Mouse (Mus musculus): ENCODE data around the gene Arfgap3. TPM values are rescaled to one million over a fixed set of nuclear protein-coding genes. Genes with fewer than 3 reads are reported as not detected.
"Not testable (repeated sequence)": the region's sequence is repeated elsewhere in the genome, so short reads cannot be mapped to it uniquely, and the experiment has no call there.

Arfgap3 gene
- polyA plus RNA-seq, 1 experiment from 2014 or later: 39.6 TPM

DNA sequence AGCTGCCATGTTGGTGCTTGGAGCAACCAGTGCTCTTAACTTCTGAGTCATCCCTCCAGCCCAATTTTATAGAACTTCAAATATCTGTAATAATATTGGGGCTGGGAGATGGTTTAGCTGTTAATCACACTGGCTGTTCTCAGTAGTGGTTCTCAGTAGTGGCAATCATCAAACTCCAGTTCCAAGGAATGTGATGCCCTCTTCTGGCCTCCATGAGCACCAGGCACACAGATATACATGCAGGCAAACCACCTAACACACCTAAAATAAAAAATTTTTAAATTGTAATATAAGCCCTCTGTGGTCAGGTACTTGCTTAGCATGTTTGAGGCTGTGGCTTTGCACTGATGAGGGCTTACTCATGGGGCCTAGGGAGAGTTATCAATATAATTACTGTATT, 15.7 kb upstream of the Arfgap3 start:
- H3K27me3 ChIP-seq: peaks cover 4% of the 10 kb centered on the region; the same call in 1 of the 2 replicates
- no peak overlapping the region for H3K4me2 ChIP-seq (replicated peaks)
- H3K9ac ChIP-seq (replicated peaks): no peak overlapping the region
- no peaks in the 10 kb centered on the region for H3K9me3 ChIP-seq
- no peaks in the 10 kb centered on the region for H3K4me1 ChIP-seq
- H3K4me3 ChIP-seq: no peak overlapping the region
- no peak for ATAC-seq (replicated peaks)
- H3K27ac ChIP-seq (replicated peaks): no peak overlapping the region
- H3K36me3 ChIP-seq: no peaks in the 10 kb centered on the region

DNA sequence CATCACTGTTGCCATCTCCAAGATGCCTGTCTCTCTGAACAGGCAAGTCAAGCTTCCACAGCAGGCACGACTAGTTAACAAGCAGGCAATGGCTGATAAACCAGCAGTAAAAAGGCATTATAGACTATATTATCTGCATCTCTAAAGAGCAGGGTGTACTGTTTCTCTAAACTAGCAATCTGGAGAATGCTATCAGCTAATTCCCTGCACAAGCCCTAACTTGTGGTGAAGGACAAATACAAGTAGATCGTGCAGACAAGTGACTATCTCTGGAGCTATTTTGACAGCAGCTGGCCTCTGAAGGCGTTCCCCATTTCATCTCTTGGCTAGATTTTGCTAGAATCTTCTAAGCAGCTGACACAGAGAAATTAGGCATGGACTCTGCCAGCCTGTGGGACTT, 14.1 kb upstream of the Arfgap3 start:
- no peak overlapping the region for H3K9ac ChIP-seq (replicated peaks)
- H3K36me3 ChIP-seq: no peaks in the 10 kb centered on the region
- H3K27ac ChIP-seq (replicated peaks): no peak overlapping the region
- no peak for ATAC-seq (replicated peaks)
- H3K4me1 ChIP-seq: no peaks in the 10 kb centered on the region
- WGBS: 60% methylated on average over 3 of the region's 3 CpGs
- no peaks in the 10 kb centered on the region for H3K9me3 ChIP-seq
- peaks cover 4% of the 10 kb centered on the region; the same call in 1 of the 2 replicates for H3K27me3 ChIP-seq
- no peak overlapping the region for H3K4me3 ChIP-seq
- H3K4me2 ChIP-seq (replicated peaks): no peak overlapping the region

- H3K27ac ChIP-seq (replicated peaks); H3K4me1 ChIP-seq; H3K9me3 ChIP-seq; H3K4me3 ChIP-seq; ATAC-seq (replicated peaks); H3K9ac ChIP-seq (replicated peaks); H3K27me3 ChIP-seq; H3K36me3 ChIP-seq; H3K4me2 ChIP-seq (replicated peaks): not testable (repeated sequence)
- WGBS: 88% methylated on average over 1 of the region's 1 CpGs
Measured at GRCm38 (mm10) chr15:83362813-83363212, 12.8 kb upstream of the Arfgap3 start.

- not testable (repeated sequence) for H3K27ac ChIP-seq (replicated peaks); H3K9ac ChIP-seq (replicated peaks); H3K4me3 ChIP-seq; H3K9me3 ChIP-seq; H3K4me1 ChIP-seq; H3K27me3 ChIP-seq; H3K36me3 ChIP-seq; ATAC-seq (replicated peaks); H3K4me2 ChIP-seq (replicated peaks)
- WGBS: 67% methylated on average over 5 of the region's 5 CpGs
Measured at GRCm38 (mm10) chr15:83360899-83361298, 10.9 kb upstream of the Arfgap3 start.

- Histone ChIP-seq H3K4me3 (no peak overlapping the region), H3K27ac (replicated peaks) (no peak overlapping the region), H3K36me3 (no peaks in the 10 kb centered on the region), H3K4me2 (replicated peaks) (no peak overlapping the region), H3K4me1 (no peaks in the 10 kb centered on the region), H3K9ac (replicated peaks) (no peak overlapping the region), H3K9me3 (no peaks in the 10 kb centered on the region), H3K27me3 (no peaks in the 10 kb centered on the region)
- no peak for ATAC-seq (replicated peaks)
- 73% methylated on average over 3 of the region's 3 CpGs for WGBS
Measured at GRCm38 (mm10) chr15:83360140-83360539, 10.1 kb upstream of the Arfgap3 start.

DNA sequence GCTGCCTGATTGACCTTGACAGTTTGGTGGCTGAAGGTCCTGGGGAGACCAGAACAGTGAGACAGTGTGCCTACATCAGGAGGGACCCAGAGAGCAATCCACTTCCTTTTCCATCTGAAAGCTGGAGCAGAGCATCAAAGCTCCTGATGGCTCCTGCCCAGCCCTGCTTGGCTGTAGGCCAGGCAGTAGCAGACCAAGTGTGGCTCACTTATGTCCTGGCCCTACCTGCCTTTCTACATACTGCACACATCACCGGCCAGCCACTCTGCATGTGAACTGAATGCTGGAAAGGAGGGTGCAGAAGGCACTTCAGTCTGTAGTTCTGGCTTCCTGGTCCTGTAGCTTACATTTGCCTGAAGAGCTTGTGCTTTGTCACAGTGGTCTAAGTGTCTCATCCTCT, 8.4 kb upstream of the Arfgap3 start:
- no peak for ATAC-seq (replicated peaks)
- no peaks in the 10 kb centered on the region for H3K4me1 ChIP-seq
- no peaks in the 10 kb centered on the region for H3K27me3 ChIP-seq
- no peak overlapping the region for H3K4me2 ChIP-seq (replicated peaks)
- H3K4me3 ChIP-seq: no peak overlapping the region
- no peaks in the 10 kb centered on the region for H3K36me3 ChIP-seq
- WGBS: 96% methylated on average over 1 of the region's 1 CpGs
- no peaks in the 10 kb centered on the region for H3K9me3 ChIP-seq
- H3K27ac ChIP-seq (replicated peaks): no peak overlapping the region
- H3K9ac ChIP-seq (replicated peaks): no peak overlapping the region

DNA sequence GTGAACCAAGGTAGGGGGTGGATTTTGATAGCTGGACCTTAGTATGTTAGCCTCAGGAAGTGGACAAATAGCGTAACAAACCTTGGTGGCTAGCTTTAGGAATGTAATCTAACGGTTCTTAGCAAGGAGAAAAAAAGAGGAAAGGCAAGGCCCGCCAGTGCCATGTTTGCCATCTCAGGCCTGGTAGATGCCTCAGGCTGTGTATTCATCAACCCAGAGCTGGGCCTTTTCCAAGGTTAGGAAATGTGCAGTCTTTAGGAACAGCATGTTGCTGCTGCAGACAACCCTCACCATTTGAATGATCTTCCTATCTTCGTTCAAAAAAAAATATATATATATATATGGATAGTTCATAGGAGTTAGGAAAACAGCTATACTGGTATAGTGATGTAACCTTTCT, 1.5 kb upstream of the Arfgap3 start:
- H3K9ac ChIP-seq (replicated peaks): no peak overlapping the region
- no peak overlapping the region for H3K4me3 ChIP-seq
- H3K36me3 ChIP-seq: no peaks in the 10 kb centered on the region
- H3K9me3 ChIP-seq: no peaks in the 10 kb centered on the region
- peaks cover 15% of the 10 kb centered on the region for H3K4me1 ChIP-seq
- H3K4me2 ChIP-seq (replicated peaks): no peak overlapping the region
- H3K27ac ChIP-seq (replicated peaks): no peak overlapping the region
- WGBS: 91% methylated on average over 4 of the region's 4 CpGs
- H3K27me3 ChIP-seq: no peaks in the 10 kb centered on the region
- ATAC-seq (replicated peaks): no peak

GRCm38 (mm10) chr15:83350859-83351258, 812 bp upstream of the Arfgap3 start:
- H3K36me3 ChIP-seq: no peaks in the 10 kb centered on the region
- H3K9ac ChIP-seq (replicated peaks): no peak overlapping the region
- H3K4me3 ChIP-seq: peak overlapping the region; percentile 93; the same call in 1 of the 2 replicates
- H3K27ac ChIP-seq (replicated peaks): no peak overlapping the region
- WGBS: 72% methylated on average over 2 of the region's 2 CpGs
- no peaks in the 10 kb centered on the region for H3K27me3 ChIP-seq
- no peaks in the 10 kb centered on the region for H3K9me3 ChIP-seq
- H3K4me1 ChIP-seq: peaks cover 15% of the 10 kb centered on the region
- H3K4me2 ChIP-seq (replicated peaks): peak overlapping the region; percentile 86
- no peak for ATAC-seq (replicated peaks)

DNA sequence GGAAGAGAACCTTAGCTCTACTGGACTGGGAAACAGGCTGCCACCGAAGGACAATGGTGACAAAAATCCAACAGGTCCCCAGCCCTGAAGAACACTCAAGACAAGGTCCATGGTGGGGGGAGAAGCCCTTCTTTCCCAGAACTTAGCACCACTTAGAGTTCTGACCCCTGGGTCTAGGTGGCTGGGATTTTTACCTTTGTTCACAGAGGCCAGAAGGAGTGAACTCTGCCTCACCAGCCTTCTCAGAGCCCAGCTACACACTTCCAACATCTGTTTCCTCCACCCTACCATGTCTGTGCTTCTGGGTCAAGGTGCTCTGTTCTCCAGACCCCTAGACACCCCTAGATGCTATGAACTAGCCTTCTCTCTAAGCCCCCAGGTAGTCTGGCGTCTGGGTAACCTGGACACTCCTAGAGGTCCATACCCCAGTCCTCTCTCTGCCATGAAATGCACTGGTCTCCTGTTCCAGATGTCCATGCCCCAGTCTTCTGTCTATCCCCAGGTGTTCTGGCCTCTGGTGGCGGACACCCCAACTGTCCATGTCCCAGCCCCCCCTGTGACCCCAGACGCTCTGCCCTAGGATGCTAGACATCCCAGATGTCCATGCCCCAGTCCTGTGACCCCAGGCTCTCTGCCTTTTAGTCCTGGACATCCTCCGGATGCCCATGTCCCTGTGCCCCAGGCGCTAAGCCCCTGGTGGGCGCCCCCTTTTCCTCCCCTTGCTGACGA, 658 bp downstream of the Arfgap3 start:
- H3K9me3 ChIP-seq: no peaks in the 10 kb centered on the region
- H3K9ac ChIP-seq (replicated peaks): peak overlapping the region; percentile 90
- peak overlapping the region; percentile 86 for H3K4me2 ChIP-seq (replicated peaks)
- H3K4me1 ChIP-seq: peaks cover 15% of the 10 kb centered on the region
- no peaks in the 10 kb centered on the region for H3K36me3 ChIP-seq
- H3K4me3 ChIP-seq: peak overlapping the region; percentile 93
- peak; percentile 36 for ATAC-seq (replicated peaks)
- no peaks in the 10 kb centered on the region for H3K27me3 ChIP-seq
- H3K27ac ChIP-seq (replicated peaks): peak overlapping the region; percentile 49; the same call in 1 of the 2 replicates
- WGBS: 19% methylated on average over 8 of the region's 8 CpGs

- ATAC-seq (replicated peaks): no peak
- WGBS: 74% methylated on average over 4 of the region's 4 CpGs
- peaks cover 15% of the 10 kb centered on the region for H3K4me1 ChIP-seq
- H3K27me3 ChIP-seq: no peaks in the 10 kb centered on the region
- no peak overlapping the region for H3K4me3 ChIP-seq
- H3K4me2 ChIP-seq (replicated peaks): peak overlapping the region; percentile 86; the same call in 1 of the 2 replicates
- no peak overlapping the region for H3K9ac ChIP-seq (replicated peaks)
- H3K36me3 ChIP-seq: no peaks in the 10 kb centered on the region
- H3K9me3 ChIP-seq: no peaks in the 10 kb centered on the region
- no peak overlapping the region for H3K27ac ChIP-seq (replicated peaks)
Measured at GRCm38 (mm10) chr15:83348747-83349146, 1.3 kb downstream of the Arfgap3 start.

DNA sequence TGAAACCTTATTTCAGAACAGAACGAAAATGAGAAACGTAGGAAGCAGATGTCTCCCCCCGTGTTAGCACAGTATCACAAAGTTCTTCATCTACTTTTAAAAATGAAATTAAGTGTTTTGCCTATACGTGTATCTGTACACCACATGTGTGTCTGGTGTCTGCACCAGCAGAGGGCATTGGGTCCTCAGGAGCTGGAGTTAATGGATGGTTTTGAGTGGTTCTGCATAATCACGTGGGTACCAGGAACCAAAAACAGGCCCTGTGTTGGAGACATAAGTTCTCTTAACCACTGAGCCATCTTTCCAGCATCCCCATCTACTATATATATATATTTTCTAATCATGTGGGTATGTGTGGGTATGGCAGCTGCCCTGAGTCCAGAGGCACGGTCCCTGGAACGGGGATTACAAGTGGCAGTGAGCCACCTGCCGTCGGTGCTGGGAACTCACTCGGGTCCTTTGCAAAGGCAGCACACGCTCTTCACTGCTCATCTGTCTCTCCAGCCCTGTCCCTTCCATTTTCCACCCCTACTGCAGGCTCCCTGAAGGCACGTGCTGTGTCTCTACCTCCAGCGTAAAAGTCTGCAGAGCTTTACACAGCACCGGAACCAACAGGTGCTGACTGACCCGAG, 4.0 kb downstream of the Arfgap3 start:
- Histone ChIP-seq H3K36me3 (peaks cover 9% of the 10 kb centered on the region), H3K4me1 (peaks cover 15% of the 10 kb centered on the region), H3K9ac (replicated peaks) (no peak overlapping the region), H3K4me3 (no peak overlapping the region), H3K27ac (replicated peaks) (no peak overlapping the region), H3K4me2 (replicated peaks) (no peak overlapping the region), H3K27me3 (no peaks in the 10 kb centered on the region), H3K9me3 (no peaks in the 10 kb centered on the region)
- ATAC-seq (replicated peaks): no peak
- 91% methylated on average over 15 of the region's 15 CpGs for WGBS

GRCm38 (mm10) chr15:83344956-83345355, 5.1 kb downstream of the Arfgap3 start:
- no peak overlapping the region for H3K4me3 ChIP-seq
- no peak overlapping the region for H3K9ac ChIP-seq (replicated peaks)
- H3K4me2 ChIP-seq (replicated peaks): no peak overlapping the region
- H3K27me3 ChIP-seq: no peaks in the 10 kb centered on the region
- ATAC-seq (replicated peaks): no peak
- H3K36me3 ChIP-seq: peaks cover 11% of the 10 kb centered on the region
- no peak overlapping the region for H3K27ac ChIP-seq (replicated peaks)
- WGBS: 74% methylated on average over 7 of the region's 7 CpGs
- peaks cover 12% of the 10 kb centered on the region for H3K4me1 ChIP-seq
- H3K9me3 ChIP-seq: no peaks in the 10 kb centered on the region

DNA sequence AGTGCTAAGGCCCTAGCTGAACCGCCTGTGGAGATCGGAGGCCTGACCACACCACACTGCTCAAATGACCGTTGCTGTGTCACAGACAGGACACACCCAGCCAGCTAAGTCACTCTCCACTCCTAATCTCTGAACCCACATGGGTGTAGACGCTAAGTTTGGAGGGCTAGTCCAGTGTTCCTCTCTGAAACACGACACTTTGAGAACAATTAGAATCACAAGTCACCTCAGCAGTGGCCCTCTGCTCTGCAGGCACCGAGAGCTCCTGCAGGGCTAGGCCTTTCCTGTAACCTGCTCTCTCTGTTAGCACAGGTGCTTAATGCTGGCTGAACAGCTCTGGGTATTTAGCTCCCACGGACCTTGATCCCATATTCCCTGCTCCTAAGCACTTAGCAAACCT, 5.9 kb downstream of the Arfgap3 start:
- H3K36me3 ChIP-seq: peaks cover 11% of the 10 kb centered on the region
- peaks cover 7% of the 10 kb centered on the region for H3K4me1 ChIP-seq
- no peak overlapping the region for H3K4me2 ChIP-seq (replicated peaks)
- ATAC-seq (replicated peaks): no peak
- WGBS: 24% methylated on average over 7 of the region's 7 CpGs
- H3K9ac ChIP-seq (replicated peaks): no peak overlapping the region
- no peak overlapping the region for H3K27ac ChIP-seq (replicated peaks)
- H3K4me3 ChIP-seq: no peak overlapping the region
- H3K9me3 ChIP-seq: no peaks in the 10 kb centered on the region
- H3K27me3 ChIP-seq: no peaks in the 10 kb centered on the region
